Mouse (Mus musculus) midbrain, postnatal 0 days (tissue): Measurements from ENCODE around the gene Zfp750. TPM values are rescaled to one million over a fixed set of nuclear protein-coding genes. Genes with fewer than 3 reads are reported as not detected.

Experiments used
- ATAC-seq: fragments of 200-750 bp; cut with Nextera tagmentation; 2 replicates; pipeline ENCODE4 v1.8.0; 2017; ENCODE audit warnings: moderate number of reproducible peaks, mild to moderate bottlenecking, moderate TSS enrichment, moderate library complexity; ENCODE audit not compliant: low FRiP score
- DNase-seq: peaks from one replicate; pipeline ENCODE4 v3.0.0-alpha.2; 2015; ENCODE audit warnings: low spot score
- H3K27ac ChIP-seq: fragments of 300-500 bp; sonication (generic); 2 replicates; pipeline ENCODE4 v1.5.1; 2014; ENCODE audit warnings: low read depth, mild to moderate bottlenecking, low read length, mixed read lengths
- H3K27me3 ChIP-seq: fragments of 300-500 bp; sonication (generic); 2 replicates; pipeline ENCODE4 v1.6.1; 2014; ENCODE audit warnings: low read length, control low read depth, mixed read lengths; ENCODE audit not compliant: insufficient read depth
- H3K36me3 ChIP-seq: fragments of 300-500 bp; sonication (generic); 2 replicates; pipeline ENCODE4 v1.6.1; 2014; ENCODE audit warnings: low read length, control low read depth, mixed read lengths; ENCODE audit not compliant: insufficient read depth
- H3K4me1 ChIP-seq: fragments of 300-500 bp; sonication (generic); 2 replicates; pipeline ENCODE4 v1.6.1; 2014; ENCODE audit warnings: mild to moderate bottlenecking, control low read depth, antibody characterized with exemption, low read length, mixed read lengths; ENCODE audit not compliant: insufficient read depth
- H3K4me2 ChIP-seq: fragments of 300-500 bp; sonication (generic); 2 replicates; pipeline ENCODE4 v1.6.1; 2014; ENCODE audit warnings: low read depth, mild to moderate bottlenecking, low read length, mixed read lengths; ENCODE audit not compliant: poor library complexity, severe bottlenecking
- H3K4me3 ChIP-seq: fragments of 300-500 bp; sonication (generic); 2 replicates; pipeline ENCODE4 v1.5.1; 2014; ENCODE audit warnings: low read depth, mild to moderate bottlenecking, low read length, moderate library complexity
- H3K9ac ChIP-seq: fragments of 300-500 bp; sonication (generic); replicated peaks from 2 replicates; pipeline ENCODE4 v1.6.1; 2014; ENCODE audit warnings: mild to moderate bottlenecking, low read length, moderate library complexity, mixed read lengths; ENCODE audit not compliant: poor library complexity, severe bottlenecking
- H3K9me3 ChIP-seq: fragments of 300-500 bp; sonication (generic); 2 replicates; pipeline ENCODE4 v1.6.1; 2016; ENCODE audit warnings: low read length, control low read depth
- CTCF ChIP-seq: IDR thresholded peaks from 2 replicates; pipeline ENCODE4 v1.5.1; 2016; ENCODE audit warnings: antibody characterized with exemption, mild to moderate bottlenecking
- WGBS: fragments of 180-500 bp; shearing (Covaris S2); extraction: QIAGEN DNeasy Blood & Tissue Kit; methylation state at CpG from one replicate; pipeline ENCODE4 v1.1.7; 2014; 5-methylcytosine and 5-hydroxymethylcytosine counted together
- polyA plus RNA-seq: library from polyadenylated mRNA; unstranded; fragments of >200 nt; fragmentation: Nextera tagmentation; extraction: Ambion mirVana; gene quantifications from 2 replicates; pipeline ENCODE4 v1.2.1, GENCODE M21; 2015
- total RNA-seq: library from RNA; depleted of rRNA; stranded (reverse); fragments of >200 nt; gene quantifications from 2 replicates; pipeline ENCODE4 v1.2.3, GENCODE M21; 2014

The Zfp750 gene
- total and polyA plus RNA-seq, 2 experiments from 2014 or later: 0.35 to 0.71 TPM

DNA sequence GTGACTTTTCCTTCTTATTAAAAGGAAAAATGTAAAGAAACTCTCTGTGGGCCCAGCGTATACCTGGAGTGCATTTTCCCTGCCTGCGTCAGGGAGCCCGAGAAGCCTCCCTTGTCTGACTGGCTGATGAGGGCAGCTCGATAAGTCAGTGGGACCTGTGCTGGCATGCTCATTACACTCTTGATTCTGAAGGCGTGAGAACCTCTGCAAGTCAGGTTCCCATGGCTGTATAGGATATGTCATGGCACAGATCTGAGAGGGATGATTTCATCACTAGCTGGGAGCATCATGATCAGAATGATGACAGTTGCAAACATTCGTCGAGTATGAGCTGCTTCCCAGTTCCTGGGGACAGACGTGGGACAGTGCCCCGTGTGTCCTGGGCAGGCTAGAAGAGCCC lies 3.1 kb downstream of the Zfp750 start:
- 84% methylated on average over 9 of the region's 9 CpGs for WGBS
- TF ChIP-seq CTCF: no peak
- Histone ChIP-seq H3K9me3 (no peaks in the 10 kb centered on the region), H3K4me1 (no peaks in the 10 kb centered on the region), H3K9ac (no peak overlapping the region), H3K27ac (no peak overlapping the region), H3K4me3 (no peak overlapping the region), H3K27me3 (no peaks in the 10 kb centered on the region), H3K4me2 (no peak overlapping the region), H3K36me3 (no peaks in the 10 kb centered on the region; the same call in 1 of the 2 replicates)
- ATAC-seq (no peak), DNase-seq (no peak)

GRCm38 (mm10) chr11:121512896-121513572 lies 6.1 kb downstream of the Zfp750 start:
- no peak overlapping the region for H3K27ac ChIP-seq
- H3K27me3 ChIP-seq: no peaks in the 10 kb centered on the region
- H3K4me1 ChIP-seq: no peaks in the 10 kb centered on the region
- ATAC-seq (no peak), DNase-seq (no peak)
- no peak overlapping the region for H3K4me3 ChIP-seq
- no peak overlapping the region for H3K9ac ChIP-seq
- TF ChIP-seq CTCF: no peak
- H3K4me2 ChIP-seq: no peak overlapping the region
- H3K9me3 ChIP-seq: no peaks in the 10 kb centered on the region
- H3K36me3 ChIP-seq: no peaks in the 10 kb centered on the region; the same call in 1 of the 2 replicates
- 74% methylated on average over 8 of the region's 8 CpGs for WGBS

DNA sequence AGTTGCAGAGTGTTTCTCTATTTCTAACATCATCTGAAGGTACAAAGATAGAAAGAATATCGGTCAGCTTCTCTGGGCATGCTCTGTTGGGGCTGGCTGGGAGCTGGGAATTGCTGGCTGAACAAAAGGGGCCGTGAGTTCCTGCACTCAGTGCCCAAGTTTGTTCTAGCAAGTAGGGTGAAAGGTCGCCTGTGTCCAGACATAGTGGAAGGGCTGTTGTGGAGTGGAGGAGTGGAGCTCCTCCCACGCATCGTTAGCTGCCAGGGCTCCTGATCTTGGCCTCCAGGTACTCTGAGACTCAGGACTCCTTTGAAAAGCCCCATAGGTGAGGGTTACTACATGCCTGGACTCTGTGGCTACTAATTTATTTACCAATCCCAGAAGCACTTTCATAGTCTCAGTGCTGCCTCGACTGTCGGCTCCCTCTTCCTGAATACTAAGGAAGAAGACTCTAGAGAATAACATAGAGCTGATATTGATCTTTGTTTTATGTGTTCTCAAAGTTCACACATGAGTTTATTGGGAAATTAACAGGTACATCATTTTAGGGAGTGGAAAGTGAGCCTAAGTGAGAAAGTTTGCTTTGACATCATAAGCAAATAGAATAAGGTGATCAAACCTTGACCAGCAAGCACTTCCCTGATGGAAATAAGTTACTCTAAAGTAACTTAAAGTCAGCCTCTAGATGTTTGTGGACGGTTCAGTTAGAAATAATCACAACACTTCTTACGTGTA lies 8.5 kb downstream of the Zfp750 start:
- 87% methylated on average over 9 of the region's 9 CpGs for WGBS
- no peak overlapping the region for H3K4me3 ChIP-seq
- H3K27me3 ChIP-seq: no peaks in the 10 kb centered on the region
- H3K9me3 ChIP-seq: no peaks in the 10 kb centered on the region
- H3K36me3 ChIP-seq: peaks cover 1% of the 10 kb centered on the region; the same call in 1 of the 2 replicates
- TF ChIP-seq CTCF: no peak
- no peak overlapping the region for H3K9ac ChIP-seq
- DNase-seq (no peak), ATAC-seq (no peak)
- no peak overlapping the region for H3K27ac ChIP-seq
- H3K4me2 ChIP-seq: no peak overlapping the region
- H3K4me1 ChIP-seq: no peaks in the 10 kb centered on the region

GRCm38 (mm10) chr11:121508478-121508877 lies 10.7 kb downstream of the Zfp750 start:
- WGBS: 89% methylated on average over 4 of the region's 4 CpGs
- Histone ChIP-seq H3K9me3 (no peaks in the 10 kb centered on the region), H3K4me3 (no peak overlapping the region), H3K4me2 (no peak overlapping the region), H3K27me3 (no peaks in the 10 kb centered on the region), H3K36me3 (0 out of 2 replicates have a peak, but pooled peaks cover 6% of the 10 kb centered on the region), H3K4me1 (no peaks in the 10 kb centered on the region), H3K27ac (no peak overlapping the region), H3K9ac (no peak overlapping the region)
- no peak for TF ChIP-seq CTCF
- no peak for ATAC-seq
- DNase-seq: no peak

DNA sequence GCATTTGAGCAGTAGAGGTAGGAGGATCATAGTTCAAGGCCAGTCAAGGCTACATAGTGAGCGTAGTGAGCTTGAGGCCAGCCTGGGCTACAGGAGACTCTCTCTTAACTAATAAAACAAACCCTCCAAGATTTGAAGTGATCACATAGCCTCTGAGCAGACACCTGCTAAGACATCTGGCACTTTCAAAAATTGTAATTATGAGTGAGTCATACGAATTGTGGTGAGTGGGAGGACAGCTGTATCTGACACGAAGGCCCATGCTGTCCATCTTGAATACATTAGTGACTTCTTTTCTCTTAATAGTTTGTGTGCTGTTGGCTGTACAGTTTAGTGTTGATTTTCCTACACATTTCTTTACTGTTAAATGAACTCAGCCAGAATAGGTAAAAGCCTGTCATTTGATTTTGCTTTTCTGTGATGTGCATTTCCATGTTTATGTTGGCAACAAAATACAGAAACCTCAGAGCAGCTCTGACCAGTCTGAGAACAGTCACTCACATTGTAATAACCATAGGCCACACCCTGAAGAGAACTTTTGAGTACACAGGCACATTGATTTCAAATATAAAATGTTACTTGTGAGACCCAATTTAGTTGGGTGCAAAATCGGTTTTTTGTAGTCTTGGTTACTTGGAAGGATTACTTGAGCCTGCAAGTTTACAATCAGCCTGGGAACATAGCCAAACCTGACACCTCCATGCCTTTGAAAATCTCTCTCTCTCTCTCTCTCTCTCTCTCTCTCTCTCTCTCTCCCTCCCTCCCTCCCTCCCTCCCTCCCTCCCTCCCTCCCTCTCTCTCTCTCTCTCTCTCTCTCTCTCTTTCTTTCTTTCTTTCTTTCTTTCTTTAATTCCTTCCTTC lies 16.9 kb downstream of the Zfp750 start:
- ATAC-seq (no peak), DNase-seq (no peak)
- no peak overlapping the region for H3K4me3 ChIP-seq
- H3K36me3 ChIP-seq: peaks cover 26% of the 10 kb centered on the region
- H3K27ac ChIP-seq: no peak overlapping the region
- no peaks in the 10 kb centered on the region for H3K27me3 ChIP-seq
- H3K9me3 ChIP-seq: no peaks in the 10 kb centered on the region
- TF ChIP-seq CTCF: no peak
- no peak overlapping the region for H3K4me2 ChIP-seq
- H3K4me1 ChIP-seq: no peaks in the 10 kb centered on the region
- WGBS: 89% methylated on average over 4 of the region's 4 CpGs
- H3K9ac ChIP-seq: no peak overlapping the region
